Mouse (Mus musculus): ENCODE results near the gene Zfyve1.

DNA sequence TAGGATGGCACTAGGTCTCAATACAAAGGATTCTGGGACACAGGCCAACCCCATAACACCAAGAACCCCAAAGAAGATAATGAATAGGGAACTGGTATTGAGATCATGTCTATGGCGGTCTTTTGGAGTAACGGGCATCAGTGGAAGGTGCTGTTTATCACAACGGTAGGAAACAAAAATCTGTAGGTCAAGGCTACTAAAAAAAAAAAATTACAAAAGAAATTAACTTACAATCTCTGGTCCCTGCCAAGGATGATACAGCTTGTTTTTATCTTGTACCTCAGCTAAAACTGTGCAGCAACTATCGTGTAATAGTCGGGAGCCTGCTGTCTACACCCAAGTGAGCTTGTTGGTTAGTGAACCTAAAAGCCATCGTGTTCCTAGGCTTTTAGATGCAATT is 100.3 kb downstream of the Zfyve1 start:
- TF ChIP-seq CTCF (IDR thresholded peaks at IDR 0.05), result no peak
- TF ChIP-seq EP300 (IDR thresholded peaks at IDR 0.05), result no peak
